Mouse (Mus musculus) brown adipose tissue, adult 24 weeks (tissue): ENCODE results near the gene Raver2. TPM values are rescaled to one million over a fixed set of nuclear protein-coding genes. Genes with fewer than 3 reads are reported as not detected.

Source experiments
- H3K27ac ChIP-seq: fragments of 200-500 bp; replicated peaks from 2 replicates; pipeline ENCODE4 v1.5.1; 2012; ENCODE audit warnings: low read depth, mild to moderate bottlenecking, low read length
- H3K4me1 ChIP-seq: fragments of 200-500 bp; 2 replicates; pipeline ENCODE4 v1.6.1; 2012; ENCODE audit warnings: low read length, mixed read lengths; ENCODE audit not compliant: control insufficient read depth, insufficient read depth, insufficient read length
- H3K4me3 ChIP-seq: fragments of 200-500 bp; 2 replicates; pipeline ENCODE4 v1.5.1; 2012; ENCODE audit warnings: low read depth, mild to moderate bottlenecking, low read length, moderate library complexity; ENCODE audit not compliant: insufficient read depth
- polyA plus RNA-seq: library from polyadenylated mRNA; stranded (reverse); fragments of >200 nt; gene quantifications from 2 replicates; pipeline ENCODE4 v1.2.4, GENCODE M21; 2012; ENCODE audit not compliant: missing spikeins, insufficient read depth, insufficient read length

Raver2 gene
- polyA plus RNA-seq, 1 experiment: 4.3 TPM

DNA sequence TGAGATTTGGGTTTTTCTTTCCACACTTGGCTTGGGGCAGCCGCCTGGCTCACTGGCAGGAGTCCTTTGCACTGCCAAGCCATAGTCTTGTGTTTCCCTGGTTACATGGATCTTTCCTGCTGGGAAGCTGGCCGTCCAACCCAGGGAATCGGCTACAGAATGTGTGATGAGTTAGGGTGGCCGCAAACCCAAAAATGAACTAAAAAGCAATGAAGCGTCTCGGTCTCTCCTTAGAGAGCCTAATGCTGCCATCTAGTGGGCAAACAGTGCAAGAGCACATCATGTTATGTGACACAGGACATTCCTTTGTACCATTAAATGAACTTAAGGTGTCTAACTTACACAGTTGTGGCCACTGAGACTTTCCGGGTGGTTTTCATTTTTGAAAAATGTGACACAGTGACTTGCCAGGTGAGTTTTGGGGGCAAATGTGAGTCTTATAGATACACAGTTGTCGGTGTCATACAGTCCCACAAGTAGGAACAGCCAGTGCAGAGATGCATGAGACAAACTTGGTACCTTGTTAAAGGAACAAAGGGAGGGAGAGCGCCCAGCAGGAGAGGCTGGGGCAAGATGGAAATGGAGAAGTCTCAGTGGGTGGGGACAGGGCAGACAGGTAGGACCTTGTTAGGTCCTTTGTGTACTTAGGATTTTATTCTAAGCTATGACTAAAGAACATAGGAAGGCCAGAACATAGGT lies 77.4 kb downstream of the Raver2 start:
- Histone ChIP-seq H3K4me3 (no peak overlapping the region), H3K4me1 (no peaks in the 10 kb centered on the region), H3K27ac (no peak overlapping the region)

DNA sequence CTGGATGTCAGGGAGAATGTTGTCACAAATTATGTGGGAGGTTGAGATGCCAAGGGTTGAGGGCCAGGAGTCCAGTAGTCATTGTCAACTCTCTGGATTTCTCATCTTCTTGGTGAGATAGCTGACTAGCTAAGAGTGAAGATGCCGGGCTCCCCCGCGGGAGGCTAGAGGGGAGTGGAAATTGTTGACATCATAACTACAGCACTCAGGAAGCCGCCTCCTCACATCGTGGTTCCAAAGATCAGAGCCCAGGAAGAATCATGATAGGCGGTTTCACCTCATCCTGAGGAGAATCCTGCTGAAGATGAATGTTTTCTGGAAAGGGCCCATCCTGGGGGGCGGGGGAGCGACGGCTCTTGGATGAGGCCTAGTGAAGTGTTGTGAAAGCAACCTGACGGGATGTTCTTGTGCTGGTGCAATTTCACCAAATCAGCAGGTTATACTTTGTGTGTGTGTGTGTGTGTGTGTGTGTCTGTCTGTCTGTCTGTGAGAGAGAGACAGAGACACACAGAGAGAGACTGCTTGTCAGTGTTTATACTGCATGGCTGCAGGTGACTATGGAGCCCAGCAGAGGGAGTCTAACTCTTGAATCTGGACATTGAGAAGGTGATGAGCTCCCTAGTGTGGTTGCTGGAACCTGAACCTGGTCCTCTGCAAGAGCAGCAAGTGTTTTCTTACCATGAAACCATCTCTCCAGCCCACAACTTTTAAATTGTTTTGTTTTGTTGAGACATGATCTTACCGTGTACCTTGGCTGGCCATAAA lies 78.3 kb downstream of the Raver2 start:
- Histone ChIP-seq H3K4me1 (no peaks in the 10 kb centered on the region), H3K27ac (no peak overlapping the region), H3K4me3 (no peak overlapping the region)

DNA sequence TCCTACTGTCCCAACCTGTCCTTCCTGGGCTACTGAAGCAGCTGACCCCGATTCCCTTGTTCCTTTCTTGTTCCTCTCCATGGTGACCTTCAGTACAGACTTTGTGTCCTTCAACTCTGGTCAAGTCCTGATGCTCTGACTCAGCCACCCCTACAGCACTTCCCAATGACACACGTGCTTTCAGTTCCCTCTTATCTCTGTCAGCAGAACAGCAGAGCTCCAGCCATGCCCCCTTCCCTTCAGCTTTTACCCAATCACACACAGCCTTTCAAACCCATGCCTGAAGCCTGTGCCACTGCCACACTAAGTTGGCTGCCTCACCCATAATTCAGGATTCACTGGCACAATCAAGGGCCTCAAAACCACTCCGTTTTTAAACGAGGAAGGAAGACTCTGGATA lies 86.8 kb downstream of the Raver2 start:
- H3K27ac ChIP-seq: no peak overlapping the region; the same call in 1 of the 2 replicates
- H3K4me1 ChIP-seq: no peaks in the 10 kb centered on the region
- H3K4me3 ChIP-seq: no peak overlapping the region

DNA sequence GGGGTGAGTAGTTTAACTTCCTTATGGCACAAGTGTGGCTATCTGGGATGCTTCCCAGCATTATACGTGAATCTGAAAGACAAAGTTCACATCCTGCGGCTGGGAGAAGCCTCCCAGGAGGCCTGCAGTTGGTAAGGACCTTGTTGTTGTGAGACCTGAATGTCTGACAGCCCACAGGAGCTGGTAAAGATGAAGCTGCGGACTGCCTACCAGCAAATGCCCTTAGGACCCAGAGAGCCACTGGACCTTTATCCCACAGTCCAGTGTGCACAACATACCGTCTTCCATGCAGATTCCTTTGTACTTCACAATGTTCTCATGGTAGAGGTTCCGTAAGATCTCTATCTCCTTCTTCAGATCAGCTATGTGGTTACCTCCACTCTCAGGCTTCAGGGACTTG lies 88.7 kb downstream of the Raver2 start:
- Histone ChIP-seq H3K4me3 (no peak overlapping the region), H3K27ac (no peak overlapping the region), H3K4me1 (no peaks in the 10 kb centered on the region)

DNA sequence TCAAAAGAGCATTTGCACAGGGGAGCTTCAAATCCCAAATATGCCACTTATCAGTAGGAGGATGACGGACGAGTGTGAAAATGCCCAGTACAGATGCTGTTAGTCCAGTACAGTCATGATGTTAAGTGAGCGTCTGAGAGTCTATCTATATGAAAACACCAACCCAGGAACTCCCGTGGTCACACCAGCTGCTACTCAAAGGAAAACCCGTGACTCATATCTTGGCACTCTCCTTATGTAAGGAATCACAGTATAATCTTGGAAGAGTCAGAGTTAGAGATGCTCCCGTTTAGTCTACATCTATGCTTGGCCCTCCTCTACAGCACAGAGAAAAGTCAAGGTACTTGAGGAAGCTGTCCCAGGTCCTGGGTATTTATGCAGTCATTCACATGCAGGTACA lies 89.5 kb downstream of the Raver2 start:
- Histone ChIP-seq H3K4me3 (no peak overlapping the region), H3K4me1 (no peaks in the 10 kb centered on the region), H3K27ac (no peak overlapping the region)

DNA sequence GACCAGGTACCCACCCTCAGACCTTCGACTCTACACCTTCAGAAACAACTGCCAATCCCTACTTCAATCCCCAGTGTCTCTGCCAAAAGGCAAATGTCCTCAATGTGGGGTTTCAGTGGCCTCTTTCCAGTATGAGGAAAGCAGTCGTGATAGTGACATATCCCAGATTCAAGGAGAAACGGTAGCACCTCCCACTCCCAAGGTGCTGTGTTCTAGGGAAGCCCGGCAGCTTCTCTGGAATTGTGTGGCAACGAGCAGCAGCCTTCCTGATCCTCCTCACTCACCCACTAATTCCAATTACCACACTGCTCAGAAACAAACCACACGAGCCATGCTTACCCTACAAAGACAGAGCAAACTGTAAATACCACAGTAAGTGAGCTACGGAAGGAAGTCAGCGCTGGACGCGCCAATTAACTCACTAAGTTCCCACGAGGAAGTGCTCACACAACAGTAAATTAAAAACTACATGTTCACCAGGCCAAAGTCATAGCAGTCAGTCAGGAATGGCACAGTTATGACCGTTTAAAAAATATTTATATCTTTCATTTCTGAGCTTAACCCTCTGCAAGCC lies 90.5 kb downstream of the Raver2 start:
- no peak overlapping the region for H3K4me3 ChIP-seq
- no peak overlapping the region for H3K27ac ChIP-seq
- H3K4me1 ChIP-seq: no peaks in the 10 kb centered on the region

DNA sequence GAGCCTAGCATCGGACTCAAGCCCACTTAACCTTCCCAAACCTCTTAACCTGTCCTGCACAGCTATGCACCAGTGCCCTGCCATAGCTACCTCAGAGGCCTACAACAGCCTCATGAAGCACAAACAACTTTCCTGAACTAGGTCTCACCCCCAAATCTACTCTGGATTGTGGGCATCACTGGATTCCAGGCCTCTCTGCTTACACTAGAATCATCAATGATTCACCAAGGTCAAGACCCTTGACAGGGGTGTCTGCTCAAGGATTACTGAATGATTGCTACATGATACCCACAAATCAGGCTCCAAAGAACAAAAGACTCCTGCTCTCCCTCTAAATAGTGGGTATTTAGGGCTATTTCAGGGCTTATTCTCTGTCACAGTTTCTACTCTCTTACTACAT lies 92.0 kb downstream of the Raver2 start:
- H3K4me3 ChIP-seq: no peak overlapping the region
- H3K4me1 ChIP-seq: no peaks in the 10 kb centered on the region
- H3K27ac ChIP-seq: no peak overlapping the region

DNA sequence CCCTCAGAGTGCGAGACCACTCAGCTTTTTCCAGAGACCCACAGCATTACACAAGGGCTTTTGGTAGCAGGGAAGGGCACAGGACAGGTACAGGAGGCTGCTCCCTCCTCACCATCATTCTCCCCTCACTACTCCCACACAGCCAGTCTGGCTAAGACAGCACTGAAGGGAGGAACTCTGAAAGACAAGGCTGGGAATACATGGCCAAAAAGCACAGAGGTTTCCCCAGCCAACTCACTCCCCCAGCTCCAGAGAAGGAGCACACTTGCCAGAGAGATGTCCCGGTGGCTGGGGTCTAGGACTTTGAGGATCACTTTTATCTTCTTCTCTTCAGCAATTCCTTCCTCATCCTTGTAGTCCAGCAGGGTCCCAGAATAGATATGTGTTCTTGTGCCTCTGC lies 95.4 kb downstream of the Raver2 start:
- Histone ChIP-seq H3K4me3 (no peak overlapping the region), H3K4me1 (no peaks in the 10 kb centered on the region), H3K27ac (no peak overlapping the region)

DNA sequence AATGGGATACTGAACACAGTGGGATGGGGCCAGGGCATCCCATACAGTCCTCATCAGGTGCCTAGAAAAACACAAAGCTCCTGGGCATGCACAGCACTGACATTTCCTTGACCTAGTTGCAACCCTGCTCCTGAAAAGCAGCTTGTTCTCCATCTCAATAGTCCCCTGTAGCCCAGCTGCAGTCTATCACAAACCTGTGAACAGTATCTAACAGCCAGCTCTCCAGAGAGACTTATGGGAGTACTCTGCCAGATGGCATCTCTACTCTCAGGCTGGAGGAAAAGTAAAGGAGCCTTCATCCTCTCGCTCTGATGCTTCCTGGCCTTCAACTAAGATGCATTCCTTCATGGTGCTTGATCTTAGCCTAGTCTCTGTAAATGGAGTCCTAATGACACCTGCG lies 95.9 kb downstream of the Raver2 start:
- H3K4me3 ChIP-seq: no peak overlapping the region
- H3K4me1 ChIP-seq: no peaks in the 10 kb centered on the region
- H3K27ac ChIP-seq: no peak overlapping the region

DNA sequence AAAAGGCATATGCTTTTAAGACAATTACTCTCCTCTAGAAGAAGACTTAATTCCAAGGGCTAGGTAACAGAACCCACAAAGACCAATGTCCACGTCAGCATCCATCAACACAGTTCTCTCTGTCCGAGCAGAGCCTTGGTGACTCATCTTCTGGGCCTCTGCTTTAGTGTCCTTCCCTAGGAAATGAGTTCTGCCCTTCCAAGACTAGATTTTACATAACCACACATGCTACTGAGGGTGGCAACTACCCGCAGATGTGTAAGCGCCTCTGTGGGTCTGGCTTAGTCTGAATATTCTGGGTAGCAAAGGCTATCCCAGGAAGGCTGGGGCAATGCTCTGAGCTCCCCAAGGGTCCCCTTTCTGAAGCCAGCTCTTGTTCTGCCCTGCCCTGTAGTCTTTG lies 97.0 kb downstream of the Raver2 start:
- Histone ChIP-seq H3K27ac (no peak overlapping the region), H3K4me3 (no peak overlapping the region), H3K4me1 (no peaks in the 10 kb centered on the region)

DNA sequence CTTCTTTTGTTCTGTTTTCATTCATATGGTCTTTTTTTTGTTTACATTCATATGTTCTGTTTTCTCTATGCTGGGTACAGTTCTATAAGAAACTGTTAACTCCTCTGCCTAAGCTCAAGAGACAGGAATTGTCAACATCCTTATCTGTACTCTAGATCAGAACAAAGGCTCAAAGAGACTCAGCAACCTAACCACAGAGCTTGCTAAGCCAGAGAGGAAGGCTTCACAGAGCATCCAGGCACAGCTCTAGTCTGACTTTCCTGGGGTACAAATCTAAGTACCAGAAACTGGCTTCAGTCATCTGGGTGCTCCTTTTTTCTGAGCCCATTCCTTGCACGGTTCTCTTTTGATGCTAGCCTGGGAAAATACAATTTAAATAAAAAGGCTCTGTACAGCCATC lies 99.0 kb downstream of the Raver2 start:
- H3K4me1 ChIP-seq: no peaks in the 10 kb centered on the region
- no peak overlapping the region for H3K27ac ChIP-seq
- no peak overlapping the region for H3K4me3 ChIP-seq

DNA sequence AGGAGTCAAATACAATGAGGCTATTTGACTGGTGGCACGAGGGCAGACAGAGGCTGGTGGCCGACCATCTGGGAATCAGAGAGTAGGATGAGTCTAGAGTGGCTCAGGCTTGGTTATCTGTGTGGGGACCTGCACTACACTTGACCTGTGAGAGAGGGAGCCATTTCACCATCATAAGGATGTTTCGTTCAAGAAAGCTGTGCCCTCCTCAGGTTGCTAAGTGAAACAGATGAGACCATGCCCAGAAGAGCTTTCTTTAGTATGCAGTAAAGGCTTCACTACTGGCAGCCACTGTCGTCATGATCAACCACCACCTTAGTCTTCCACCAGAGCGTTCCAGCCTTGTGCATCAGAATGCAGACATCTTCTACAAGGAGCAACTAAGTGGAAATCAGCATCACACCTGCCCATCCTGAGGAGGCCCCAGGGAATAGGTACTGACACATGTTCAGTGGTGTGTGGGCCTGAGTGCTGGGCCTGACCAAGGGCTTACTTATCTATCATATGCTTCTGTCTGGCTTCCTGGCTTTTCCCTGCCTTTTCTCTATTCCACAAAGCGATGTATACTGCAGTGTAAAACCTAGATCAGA lies 99.5 kb downstream of the Raver2 start:
- H3K27ac ChIP-seq: no peak overlapping the region
- no peaks in the 10 kb centered on the region for H3K4me1 ChIP-seq

DNA sequence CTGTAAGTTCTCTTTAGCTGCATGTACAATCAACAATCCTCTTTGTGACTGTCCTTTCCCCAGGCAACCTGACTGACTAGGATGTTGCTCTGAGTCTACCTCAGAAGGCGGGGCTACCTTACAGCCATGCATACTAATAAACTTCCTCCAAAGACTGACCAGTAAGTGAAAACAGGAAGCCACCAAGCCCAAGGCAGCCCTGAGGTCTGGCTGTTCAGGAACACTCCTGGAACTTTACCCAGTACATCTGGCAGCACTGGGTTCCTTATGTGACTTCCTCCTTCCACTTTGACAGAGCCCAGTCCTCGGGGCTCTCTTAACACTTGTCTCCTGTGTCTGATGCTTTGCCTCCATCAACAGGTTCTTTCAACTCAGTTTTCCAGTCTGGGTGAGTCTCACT lies 104.0 kb downstream of the Raver2 start:
- H3K4me1 ChIP-seq: no peaks in the 10 kb centered on the region
- no peak overlapping the region for H3K4me3 ChIP-seq
- no peak overlapping the region; the same call in 1 of the 2 replicates for H3K27ac ChIP-seq

More for the DNA sequence above, 99.5 kb downstream of the Raver2 start:
- H3K4me3 ChIP-seq: no peak overlapping the region

DNA sequence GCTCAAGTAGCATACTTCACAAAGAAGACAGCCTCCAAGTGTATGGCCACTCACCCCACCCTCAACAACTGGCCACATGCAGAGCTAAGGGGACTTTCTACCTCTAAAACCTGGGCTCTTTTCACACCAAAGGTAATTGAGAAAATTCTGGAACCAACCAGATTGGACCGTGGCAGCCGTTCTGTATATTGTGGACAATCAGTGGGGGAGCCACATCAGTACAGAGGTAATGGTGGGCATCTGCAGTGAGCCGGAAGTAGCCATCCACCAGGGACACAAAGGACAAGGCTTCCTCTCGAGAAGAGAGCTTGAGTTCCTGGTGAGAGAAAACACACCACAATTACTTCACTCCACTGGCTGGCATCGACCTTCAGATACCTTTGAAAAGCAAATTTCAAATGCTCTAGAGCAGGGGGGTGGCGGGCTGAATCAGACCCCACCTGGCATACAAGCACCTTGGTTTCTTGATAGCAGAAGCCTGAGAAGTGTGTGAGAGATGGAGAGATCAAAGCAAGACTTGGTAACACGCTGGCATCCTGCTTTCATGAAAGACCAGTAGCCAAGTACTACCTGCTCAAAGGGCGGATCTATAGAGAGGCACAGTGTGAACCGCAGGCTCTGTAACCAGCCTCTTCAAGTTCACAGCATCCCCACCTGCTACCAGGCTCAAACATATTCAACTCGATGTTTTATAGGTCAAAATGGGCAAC lies 106.3 kb downstream of the Raver2 start:
- H3K27ac ChIP-seq: no peak overlapping the region
- no peak overlapping the region for H3K4me3 ChIP-seq
- H3K4me1 ChIP-seq: no peaks in the 10 kb centered on the region

DNA sequence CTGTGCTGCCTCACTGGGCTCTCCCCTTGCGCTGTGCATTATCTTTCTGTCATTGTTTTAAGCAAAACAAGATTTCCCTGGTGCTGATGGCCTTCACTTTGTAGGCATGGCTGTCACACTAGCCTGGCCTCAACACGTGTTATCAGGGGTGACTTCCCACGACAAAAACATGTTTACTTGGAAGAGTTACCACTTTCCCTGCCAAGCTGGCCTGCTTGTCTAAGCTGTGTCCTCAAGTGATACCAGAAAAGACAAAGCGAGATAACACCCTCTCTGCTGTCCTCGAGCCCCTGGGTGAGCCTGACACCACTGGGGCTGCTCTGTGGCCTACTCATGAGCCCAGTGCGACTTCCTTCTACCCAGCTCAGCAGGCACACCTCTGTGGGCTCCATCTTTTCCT lies 107.3 kb downstream of the Raver2 start:
- no peak overlapping the region for H3K27ac ChIP-seq
- no peaks in the 10 kb centered on the region for H3K4me1 ChIP-seq

More for the DNA sequence above, 107.3 kb downstream of the Raver2 start:
- no peak overlapping the region for H3K4me3 ChIP-seq
